Mouse (Mus musculus) heart, adult 2 months (tissue): ENCODE measurements at regions not wholly inside any gene's neighbourhood (a gene's known extent, or its start where the extent isn't known, plus 50 kb on each side); places are given as distances from the start of the nearest gene placed in this dataset.

Source experiments
- EP300 ChIP-seq: fragments of 200-500 bp; IDR thresholded peaks from 2 replicates; pipeline ENCODE4 v1.6.1; 2011; ENCODE audit warnings: low read depth, low read length, control low read depth; ENCODE audit not compliant: insufficient read depth
- POLR2A ChIP-seq: fragments of 200-500 bp; IDR thresholded peaks from 2 replicates; pipeline ENCODE4 v1.6.1; 2011; ENCODE audit warnings: mild to moderate bottlenecking, low read depth, low read length, control low read depth; ENCODE audit not compliant: insufficient read depth

DNA sequence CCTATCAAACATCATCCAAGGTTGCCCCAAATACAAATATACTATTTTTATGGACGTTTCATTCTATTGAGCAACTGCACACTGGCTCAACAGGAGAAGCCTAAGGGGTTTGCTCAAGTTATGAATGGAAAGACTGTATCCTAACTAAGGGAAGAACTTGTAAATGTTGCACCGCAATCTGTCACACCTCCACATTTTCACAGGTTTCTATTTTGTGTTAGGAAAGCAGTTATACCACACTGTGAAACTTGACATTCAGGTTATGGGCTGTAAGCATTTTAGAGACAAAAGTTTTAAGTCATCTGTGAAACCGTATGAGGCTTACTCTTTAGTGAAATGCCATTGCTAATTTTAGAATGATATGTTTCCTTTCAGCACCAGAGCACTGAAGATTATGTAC lies 693.3 kb downstream of the Epha4 start:
- TF ChIP-seq POLR2A, result no peak
- TF ChIP-seq EP300, result no peak
